Mouse (Mus musculus): Measurements from ENCODE around the gene Gm2174. TPM values are rescaled to one million over a fixed set of nuclear protein-coding genes. Genes with fewer than 3 reads are reported as not detected.

Gene Gm2174
- polyA plus RNA-seq, 1 experiment from 2014 or later: 1.5 TPM

DNA sequence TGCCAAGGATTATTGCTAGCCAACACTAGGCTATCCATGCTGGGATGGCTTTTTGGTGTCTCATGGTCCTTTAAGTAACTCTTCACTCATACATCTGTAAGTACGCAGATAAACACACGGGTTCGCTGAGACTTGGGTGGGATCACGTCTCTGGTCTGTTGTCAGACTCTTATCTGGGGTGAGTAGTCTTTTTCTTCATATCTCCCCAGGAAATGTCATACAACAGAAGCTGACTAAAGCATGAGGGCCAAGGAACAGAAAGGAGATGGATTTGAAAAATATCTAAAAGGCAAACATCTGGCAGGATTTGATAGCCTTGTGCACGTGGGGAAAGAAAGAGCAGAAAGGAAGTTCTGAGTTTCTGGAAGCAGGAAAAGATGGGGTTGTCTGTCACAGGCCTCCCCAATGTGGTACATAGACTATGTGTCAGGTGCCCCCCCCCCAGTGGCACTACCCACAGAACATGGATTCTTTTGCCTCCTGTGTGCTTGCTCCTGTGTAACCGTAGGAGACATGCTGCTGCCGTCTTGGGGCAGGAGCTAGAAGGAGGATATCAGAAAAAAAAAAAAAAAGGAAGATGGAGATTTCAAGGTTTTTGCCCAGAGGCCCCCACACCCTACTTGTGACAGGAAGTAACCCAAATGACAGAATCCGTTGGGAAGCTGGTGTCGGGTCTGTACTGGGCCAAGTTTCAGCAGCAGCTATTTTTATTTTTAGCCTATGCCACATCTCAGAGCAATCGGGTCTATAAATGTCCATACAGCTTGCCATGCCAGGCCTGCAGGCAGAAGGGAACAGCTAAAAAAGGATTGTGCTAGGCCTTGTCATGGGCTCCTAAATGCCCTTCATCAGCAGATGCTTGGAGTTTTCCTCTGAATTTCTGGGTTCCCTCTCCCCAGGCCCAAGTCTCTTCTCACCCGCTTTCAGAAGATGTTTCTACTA is 1.0 kb upstream of the Gm2174 start:
- H3K27ac ChIP-seq (ENCODE audit: low read depth, low read length): peak overlapping the region; percentile 77; the same call in 1 of the 2 replicates
- no peak overlapping the region for H3K4me2 ChIP-seq
- no peaks in the 10 kb centered on the region for H3K36me3 ChIP-seq (ENCODE audit: control insufficient read depth, insufficient read depth, low read length)
- H3K27me3 ChIP-seq (ENCODE audit: control insufficient read depth, insufficient read depth, low read length): no peaks in the 10 kb centered on the region
- 46% methylated on average over 11 of the region's 11 CpGs for WGBS (ENCODE audit: insufficient replicate concordance)
- ATAC-seq (replicated peaks; ENCODE audit: insufficient number of reproducible peaks, low FRiP score, low TSS enrichment): peak; percentile 65
- no peak overlapping the region for H3K4me3 ChIP-seq (ENCODE audit: low read depth, low read length)
- no peak overlapping the region for H3K9ac ChIP-seq (ENCODE audit: low read depth, low read length)
- no peaks in the 10 kb centered on the region; the same call in 1 of the 2 replicates for H3K4me1 ChIP-seq (ENCODE audit: control insufficient read depth, insufficient read depth, low read length)
- no peaks in the 10 kb centered on the region for H3K9me3 ChIP-seq (replicated peaks; ENCODE audit: control insufficient read depth, low read length)

DNA sequence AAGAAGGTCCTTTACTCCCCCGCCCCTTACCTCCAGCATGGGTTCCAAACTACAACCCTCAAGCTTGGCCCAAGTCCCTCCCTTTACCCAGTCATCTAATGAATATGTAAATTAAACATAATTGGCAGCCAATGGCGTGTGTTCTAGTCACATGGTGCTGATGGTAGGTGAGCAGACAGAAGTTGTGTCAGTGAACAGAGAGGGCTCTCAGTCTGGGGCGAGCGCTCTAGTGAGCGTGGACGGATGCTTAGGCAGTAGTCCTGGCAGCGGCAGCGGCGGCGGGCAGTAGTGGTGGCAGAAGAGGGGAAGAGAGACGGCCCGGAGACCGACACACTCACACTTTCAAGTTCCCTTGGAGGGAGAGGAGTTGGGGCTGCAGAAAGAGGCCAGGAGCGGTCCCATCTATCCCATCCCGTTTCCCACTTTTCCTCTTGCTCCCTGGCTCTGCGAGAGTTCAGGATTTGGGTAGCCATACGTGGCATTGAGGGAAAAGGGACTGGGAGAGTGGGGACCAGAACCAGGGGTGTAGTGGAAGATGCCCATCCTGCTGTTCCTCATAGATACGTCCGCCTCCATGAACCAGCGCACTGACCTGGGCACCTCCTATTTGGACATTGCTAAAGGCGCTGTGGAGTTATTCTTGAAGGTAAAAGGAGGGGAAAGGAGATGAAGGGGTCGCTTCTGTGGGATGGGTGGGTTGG is 7.1 kb downstream of the Gm2174 start, which contains the start of gene Ints6l:
Gene Ints6l, plus strand, starts transcription at position 187 of the 701 bp plus-strand sequence.
- Histone ChIP-seq H3K4me1 (ENCODE audit: control insufficient read depth, insufficient read depth, low read length) (no peaks in the 10 kb centered on the region), H3K27ac (ENCODE audit: low read depth, low read length) (peak within 1 kb of the TSS; percentile 95), H3K27me3 (ENCODE audit: control insufficient read depth, insufficient read depth, low read length) (no peaks in the 10 kb centered on the region), H3K4me2 (peak within 1 kb of the TSS; percentile 71), H3K4me3 (ENCODE audit: low read depth, low read length) (peak within 1 kb of the TSS; percentile 62), H3K9me3 (replicated peaks; ENCODE audit: control insufficient read depth, low read length) (no peaks in the 10 kb centered on the region), H3K9ac (ENCODE audit: low read depth, low read length) (peak within 1 kb of the TSS; percentile 84), H3K36me3 (ENCODE audit: control insufficient read depth, insufficient read depth, low read length) (no peaks in the 10 kb centered on the region)
- ATAC-seq (replicated peaks; ENCODE audit: insufficient number of reproducible peaks, low FRiP score, low TSS enrichment): peak; percentile 90
- 15% methylated on average over 22 of the region's 22 CpGs for WGBS (ENCODE audit: insufficient replicate concordance)

DNA sequence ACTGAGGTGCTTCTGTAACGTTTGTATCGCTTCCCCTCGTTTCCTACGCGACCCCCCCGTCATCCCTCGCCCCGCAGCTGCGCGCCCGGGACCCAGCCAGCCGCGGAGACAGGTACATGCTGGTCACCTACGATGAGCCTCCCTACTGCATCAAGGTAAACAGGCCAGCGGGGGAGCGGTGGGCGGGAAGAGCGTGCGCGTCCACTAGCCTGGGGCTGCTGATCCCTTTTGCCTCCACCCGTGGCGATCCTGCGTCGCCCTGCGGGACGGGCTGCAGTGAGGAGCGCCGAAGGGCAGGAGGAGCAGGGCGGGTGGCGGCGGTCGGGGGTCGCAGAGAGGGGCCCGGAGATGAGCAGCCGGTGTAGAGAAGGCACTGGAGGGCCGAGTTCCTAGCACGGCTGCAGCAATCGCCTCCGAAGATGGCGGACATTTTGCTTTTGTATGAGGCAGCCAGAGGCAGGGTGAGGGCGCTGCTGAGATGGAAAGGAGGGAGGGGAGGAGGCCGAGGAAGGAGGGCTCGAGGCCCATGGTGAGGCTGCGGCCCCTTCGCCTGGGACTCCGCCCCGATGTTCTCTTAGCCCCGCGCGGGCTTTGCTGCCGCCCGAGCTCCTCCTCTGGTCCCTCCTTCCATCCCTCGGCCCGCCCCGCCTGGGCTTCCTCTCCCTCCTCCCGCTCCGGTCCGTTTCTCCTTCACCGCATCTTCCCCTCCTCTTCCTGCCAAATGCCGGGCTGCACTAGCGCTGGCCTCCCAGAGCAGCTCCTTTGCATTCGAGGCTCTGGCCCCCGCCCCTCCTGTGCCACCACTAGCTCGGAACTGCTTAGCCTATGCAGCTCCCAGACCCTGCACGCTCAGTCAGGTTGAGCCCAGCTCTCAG is 7.8 kb downstream of the Gm2174 start:
- peak; percentile 92 for ATAC-seq (replicated peaks; ENCODE audit: insufficient number of reproducible peaks, low FRiP score, low TSS enrichment)
- WGBS (ENCODE audit: insufficient replicate concordance): 14% methylated on average over 65 of the region's 65 CpGs
- Histone ChIP-seq H3K4me1 (ENCODE audit: control insufficient read depth, insufficient read depth, low read length) (no peaks in the 10 kb centered on the region), H3K27me3 (ENCODE audit: control insufficient read depth, insufficient read depth, low read length) (no peaks in the 10 kb centered on the region), H3K4me2 (peak overlapping the region; percentile 71), H3K36me3 (ENCODE audit: control insufficient read depth, insufficient read depth, low read length) (no peaks in the 10 kb centered on the region), H3K27ac (ENCODE audit: low read depth, low read length) (peak overlapping the region; percentile 95), H3K9me3 (replicated peaks; ENCODE audit: control insufficient read depth, low read length) (no peaks in the 10 kb centered on the region), H3K4me3 (ENCODE audit: low read depth, low read length) (peak overlapping the region; percentile 62), H3K9ac (ENCODE audit: low read depth, low read length) (peak overlapping the region; percentile 84)

DNA sequence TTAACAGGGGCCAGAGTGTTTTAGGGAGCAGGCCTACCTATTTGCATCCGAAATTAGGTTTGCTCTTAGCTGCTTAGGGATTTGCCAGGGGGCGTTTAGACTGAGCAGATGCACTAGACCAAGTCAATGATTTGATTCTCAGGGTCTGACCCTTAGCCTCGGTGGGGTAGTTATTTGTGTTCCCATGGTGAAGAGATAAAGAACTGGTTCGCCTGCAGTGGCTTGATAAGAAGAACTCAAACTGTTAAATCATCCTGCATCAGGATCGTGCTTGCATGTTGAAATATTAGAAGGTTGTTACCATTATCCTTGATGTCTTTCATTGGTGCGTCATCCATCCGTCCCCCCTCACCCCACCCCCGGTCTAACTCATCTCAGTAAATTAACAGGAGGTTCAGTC is 8.6 kb downstream of the Gm2174 start:
- H3K9me3 ChIP-seq (replicated peaks; ENCODE audit: control insufficient read depth, low read length): no peaks in the 10 kb centered on the region
- H3K36me3 ChIP-seq (ENCODE audit: control insufficient read depth, insufficient read depth, low read length): no peaks in the 10 kb centered on the region
- H3K4me1 ChIP-seq (ENCODE audit: control insufficient read depth, insufficient read depth, low read length): no peaks in the 10 kb centered on the region
- WGBS (ENCODE audit: insufficient replicate concordance): 18% methylated on average over 8 of the region's 8 CpGs
- H3K27me3 ChIP-seq (ENCODE audit: control insufficient read depth, insufficient read depth, low read length): no peaks in the 10 kb centered on the region
- peak overlapping the region; percentile 84; the same call in 1 of the 2 replicates for H3K9ac ChIP-seq (ENCODE audit: low read depth, low read length)
- H3K27ac ChIP-seq (ENCODE audit: low read depth, low read length): peak overlapping the region; percentile 95
- peak overlapping the region; percentile 60 for H3K4me2 ChIP-seq
- peak overlapping the region; percentile 62 for H3K4me3 ChIP-seq (ENCODE audit: low read depth, low read length)
- ATAC-seq (replicated peaks; ENCODE audit: insufficient number of reproducible peaks, low FRiP score, low TSS enrichment): peak; percentile 11; the same call in 1 of the 2 replicates

DNA sequence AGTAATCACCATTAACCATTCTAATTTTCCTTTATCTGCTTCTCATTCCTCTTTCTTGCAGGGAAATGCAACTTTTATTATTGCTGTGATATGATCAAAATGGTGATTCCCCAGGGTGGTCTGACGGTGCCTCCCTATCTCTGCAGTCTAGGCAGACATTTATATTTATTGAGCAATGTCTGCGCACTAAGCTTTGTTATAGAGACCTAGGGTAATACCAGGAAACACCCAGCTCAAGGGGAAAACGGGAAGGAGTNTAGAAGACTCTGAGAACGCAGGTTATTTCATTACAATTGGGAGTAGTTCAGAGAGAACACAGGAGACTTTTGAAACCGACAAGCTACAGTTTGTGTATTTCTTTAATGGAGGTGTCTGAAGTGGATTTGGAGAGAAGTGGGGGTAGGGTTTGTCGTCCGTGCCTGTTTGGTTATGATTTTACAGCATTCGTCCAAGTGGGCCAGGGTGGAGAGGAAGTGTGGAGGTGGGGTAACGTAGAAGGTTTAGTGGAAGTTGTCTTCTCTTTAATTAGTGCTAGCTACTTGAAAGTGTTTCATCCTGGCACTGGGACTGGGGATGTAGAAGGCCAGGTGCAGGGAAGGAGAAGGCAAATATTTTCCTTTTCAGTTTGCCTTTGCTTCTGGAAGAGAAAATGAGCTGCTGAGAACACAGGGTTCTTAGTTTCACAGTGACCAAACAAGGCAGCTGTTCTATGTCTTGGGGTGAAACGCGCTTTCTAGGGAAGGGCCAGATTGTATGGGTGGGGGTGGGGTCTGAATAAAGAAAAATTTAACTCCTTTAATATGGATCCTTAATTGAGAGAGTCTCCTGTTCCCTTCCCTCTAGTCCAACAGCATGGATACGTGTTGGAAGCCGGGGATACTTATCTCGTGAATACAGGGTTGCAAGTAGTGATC is 14.5 kb downstream of the Gm2174 start:
- H3K9me3 ChIP-seq (replicated peaks; ENCODE audit: control insufficient read depth, low read length): no peaks in the 10 kb centered on the region
- no peak for ATAC-seq (replicated peaks; ENCODE audit: insufficient number of reproducible peaks, low FRiP score, low TSS enrichment)
- H3K27ac ChIP-seq (ENCODE audit: low read depth, low read length): no peak overlapping the region

DNA sequence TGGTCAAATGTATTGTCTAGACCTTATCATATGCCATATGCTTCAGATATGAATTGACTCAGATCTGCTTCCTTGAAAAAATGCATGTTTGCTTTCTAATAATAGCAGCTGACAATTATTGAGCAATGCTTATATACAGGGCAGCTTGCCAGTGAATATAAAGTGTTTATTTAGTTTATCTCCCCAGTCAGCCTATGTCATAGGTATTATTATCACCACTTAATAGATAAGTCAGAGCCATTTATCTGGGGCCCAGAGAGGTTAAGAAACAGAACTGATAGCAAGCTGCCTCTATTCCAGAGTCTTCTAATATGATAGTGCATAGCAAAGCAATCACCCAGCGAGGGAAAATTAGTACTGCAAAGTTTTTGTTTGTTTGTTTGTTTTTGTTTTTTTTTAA is 17.1 kb downstream of the Gm2174 start:
- Histone ChIP-seq H3K4me1 (ENCODE audit: control insufficient read depth, insufficient read depth, low read length) (0 out of 2 replicates have a peak, but pooled peaks cover 3% of the 10 kb centered on the region), H3K4me2 (no peak overlapping the region), H3K36me3 (ENCODE audit: control insufficient read depth, insufficient read depth, low read length) (no peaks in the 10 kb centered on the region), H3K9me3 (replicated peaks; ENCODE audit: control insufficient read depth, low read length) (no peaks in the 10 kb centered on the region), H3K4me3 (ENCODE audit: low read depth, low read length) (no peak overlapping the region), H3K9ac (ENCODE audit: low read depth, low read length) (no peak overlapping the region), H3K27me3 (ENCODE audit: control insufficient read depth, insufficient read depth, low read length) (no peaks in the 10 kb centered on the region), H3K27ac (ENCODE audit: low read depth, low read length) (no peak overlapping the region)
- 49% methylated on average over 1 of the region's 1 CpGs for WGBS (ENCODE audit: insufficient replicate concordance)
- no peak for ATAC-seq (replicated peaks; ENCODE audit: insufficient number of reproducible peaks, low FRiP score, low TSS enrichment)

More for the DNA sequence above, 14.5 kb downstream of the Gm2174 start:
- 57% methylated on average over 14 of the region's 14 CpGs for WGBS (ENCODE audit: insufficient replicate concordance)
- no peaks in the 10 kb centered on the region for H3K27me3 ChIP-seq (ENCODE audit: control insufficient read depth, insufficient read depth, low read length)
- H3K4me2 ChIP-seq: no peak overlapping the region
- H3K36me3 ChIP-seq (ENCODE audit: control insufficient read depth, insufficient read depth, low read length): no peaks in the 10 kb centered on the region
- H3K9ac ChIP-seq (ENCODE audit: low read depth, low read length): no peak overlapping the region
- no peak overlapping the region for H3K4me3 ChIP-seq (ENCODE audit: low read depth, low read length)
- H3K4me1 ChIP-seq (ENCODE audit: control insufficient read depth, insufficient read depth, low read length): 0 out of 2 replicates have a peak, but pooled peaks cover 3% of the 10 kb centered on the region

DNA sequence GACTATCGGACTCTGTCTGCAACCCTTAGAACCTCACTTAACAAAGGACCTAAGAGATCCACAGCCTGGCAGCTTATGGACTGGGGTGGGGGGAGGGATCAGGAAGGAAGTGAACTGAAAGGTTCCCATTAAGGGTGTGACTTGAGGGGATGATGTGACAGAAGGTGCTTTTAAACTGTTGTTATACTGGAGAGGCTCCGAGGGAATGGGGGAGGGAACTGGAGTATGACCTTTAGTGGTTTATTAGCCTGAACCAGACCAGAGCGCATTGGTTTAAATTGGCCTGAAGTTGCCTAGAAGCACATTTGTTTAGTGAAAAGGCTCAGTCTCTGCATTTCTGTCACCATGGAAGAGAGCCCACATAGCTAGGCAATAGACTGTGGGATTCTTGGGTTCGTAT is 19.9 kb downstream of the Gm2174 start:
- Histone ChIP-seq H3K4me2 (no peak overlapping the region), H3K9me3 (replicated peaks; ENCODE audit: control insufficient read depth, low read length) (no peaks in the 10 kb centered on the region), H3K4me1 (ENCODE audit: control insufficient read depth, insufficient read depth, low read length) (0 out of 2 replicates have a peak, but pooled peaks cover 3% of the 10 kb centered on the region), H3K4me3 (ENCODE audit: low read depth, low read length) (no peak overlapping the region), H3K27ac (ENCODE audit: low read depth, low read length) (no peak overlapping the region), H3K9ac (ENCODE audit: low read depth, low read length) (no peak overlapping the region), H3K36me3 (ENCODE audit: control insufficient read depth, insufficient read depth, low read length) (no peaks in the 10 kb centered on the region), H3K27me3 (ENCODE audit: control insufficient read depth, insufficient read depth, low read length) (no peaks in the 10 kb centered on the region)
- ATAC-seq (replicated peaks; ENCODE audit: insufficient number of reproducible peaks, low FRiP score, low TSS enrichment): no peak
- WGBS (ENCODE audit: insufficient replicate concordance): 71% methylated on average over 4 of the region's 4 CpGs

All from heart, embryonic 11.5 days (tissue).